Mouse (Mus musculus) kidney, postnatal 25 days (tissue): ENCODE results near the gene Prdx1.
"Not testable (repeated sequence)": the region's sequence is repeated elsewhere in the genome, so short reads cannot be mapped to it uniquely, and the experiment has no call there.

ENCODE experiments used
- DNase-seq, 2 experiments: peaks; one replicate each; pipeline ENCODE4 v3.0.0; 2021; ENCODE audit warnings: mixed read lengths in 2 of 2

Gene Prdx1

DNA sequence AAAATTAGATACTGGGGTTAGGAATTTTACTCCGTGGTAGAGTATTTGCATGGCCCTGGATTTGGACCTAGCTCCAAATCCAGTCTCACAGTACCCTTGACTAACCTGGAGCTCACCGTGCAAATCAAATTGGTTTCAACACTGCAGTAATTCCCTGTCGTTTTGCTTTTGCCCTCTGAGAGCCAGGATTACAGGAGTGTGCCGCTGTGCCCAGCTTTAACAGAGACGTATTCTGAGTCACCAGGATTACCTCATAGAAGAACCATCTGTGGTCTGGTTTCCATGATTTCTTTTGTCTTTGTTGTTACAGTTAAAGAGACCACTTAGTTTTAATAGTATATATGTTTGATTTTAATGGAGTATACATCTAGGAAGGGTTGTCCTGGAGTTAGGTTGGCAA lies 6.2 kb upstream of the Prdx1 start:
- no peak for DNase-seq

GRCm38 (mm10) chr4:116680521-116680920 lies 4.8 kb upstream of the Prdx1 start:
- DNase-seq = not testable (repeated sequence)

DNA sequence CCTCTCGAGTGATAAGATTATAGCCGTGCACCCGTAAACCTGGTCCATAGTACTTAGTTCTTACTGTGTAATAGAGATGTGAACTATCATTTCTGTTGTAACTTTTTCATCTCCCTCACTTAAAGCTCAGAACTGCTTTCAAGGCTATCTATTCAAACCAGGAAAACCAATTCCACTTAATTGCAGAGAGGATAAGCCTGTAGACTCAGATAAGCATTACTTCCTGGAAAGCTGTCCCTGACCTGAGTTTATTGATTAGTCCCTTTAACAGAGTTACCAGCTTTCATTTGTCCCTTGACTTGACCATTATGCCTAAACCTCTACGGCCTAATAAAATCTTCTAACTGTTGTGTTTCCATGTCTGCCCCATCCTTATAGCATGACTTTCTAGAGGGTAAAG lies 1.4 kb upstream of the Prdx1 start:
- no peak for DNase-seq

DNA sequence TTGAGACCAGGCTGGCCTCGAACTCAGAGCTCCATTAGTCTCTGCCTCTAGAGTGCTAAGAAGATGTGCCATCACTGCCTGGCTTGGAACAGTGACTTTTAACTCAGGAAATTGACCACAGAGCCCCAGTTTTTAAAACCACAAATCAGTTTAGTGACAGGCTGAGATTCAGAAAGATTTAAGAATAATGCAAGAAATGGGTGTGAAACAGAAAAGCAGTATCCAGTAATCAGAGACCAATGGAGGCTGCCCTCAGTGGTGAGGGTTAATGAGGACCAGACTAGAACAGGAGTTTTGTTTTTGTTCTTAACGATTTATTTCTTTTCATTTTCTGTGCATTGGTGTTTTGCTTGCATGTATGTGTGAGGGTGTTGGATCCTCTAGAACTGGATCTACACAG lies 679 bp upstream of the Prdx1 start:
- no peak for DNase-seq

DNA sequence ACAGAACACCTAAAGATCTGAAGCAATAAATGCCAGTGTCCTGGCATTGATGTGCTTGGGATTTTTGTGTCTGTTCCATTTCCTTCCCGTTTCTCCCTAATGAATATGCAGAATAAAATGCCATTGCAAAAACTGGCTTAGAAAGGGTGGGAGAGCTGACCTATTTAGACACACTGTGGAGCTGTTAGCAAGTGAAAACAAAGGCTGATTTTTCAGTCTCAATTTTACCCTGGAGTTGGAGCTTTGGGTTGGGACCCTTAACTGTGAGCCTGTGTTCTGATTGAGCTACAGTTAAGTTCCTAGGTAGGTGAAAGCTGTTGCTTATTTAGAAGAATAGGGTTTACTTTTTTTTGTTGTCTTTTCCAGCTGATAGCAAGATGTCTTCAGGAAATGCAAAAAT lies 1.7 kb downstream of the Prdx1 start:
- DNase-seq = no peak

- DNase-seq = peak; percentile 40 to 84
Measured at GRCm38 (mm10) chr4:116689309-116689876, 4.0 kb downstream of the Prdx1 start.

DNA sequence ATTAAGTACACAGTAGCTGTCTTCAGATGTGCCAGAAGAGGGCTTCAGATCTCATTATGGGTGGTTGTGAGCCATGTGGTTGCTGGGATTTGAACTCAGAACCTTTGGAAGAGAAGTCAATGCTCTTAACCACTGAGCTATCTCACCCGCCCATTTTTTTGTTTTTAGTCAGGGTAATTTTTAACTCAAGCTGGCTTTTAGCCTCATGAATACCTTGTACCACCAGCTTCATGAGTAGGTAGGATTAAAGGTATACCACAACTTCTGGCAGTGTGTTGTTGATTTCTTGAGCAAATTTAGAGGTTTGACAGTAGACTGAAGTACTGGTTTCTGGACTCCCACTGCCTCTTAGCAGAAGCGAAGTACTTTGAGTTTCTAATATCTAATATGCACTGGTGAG lies 6.8 kb downstream of the Prdx1 start:
- no peak for DNase-seq

DNA sequence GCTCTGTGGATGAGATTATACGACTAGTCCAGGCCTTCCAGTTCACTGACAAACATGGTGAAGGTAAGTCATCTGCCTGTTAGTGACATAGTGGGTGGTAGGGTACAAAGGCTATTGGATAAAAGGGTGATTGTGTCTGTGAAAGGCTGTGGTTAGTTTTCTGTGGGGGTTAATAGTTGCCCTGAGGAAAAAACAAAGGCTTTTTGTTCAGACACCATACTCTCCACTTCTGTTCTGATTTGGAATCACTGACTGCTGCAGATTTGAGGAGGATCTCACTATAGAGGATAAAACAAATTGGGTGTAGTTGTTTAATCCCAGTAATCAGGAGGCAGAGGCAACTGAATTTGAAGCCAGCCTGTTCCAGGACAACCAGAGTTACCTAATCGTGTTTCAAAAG lies 8.4 kb downstream of the Prdx1 start:
- no peak for DNase-seq

- DNase-seq = peak; percentile 60 to 67
Measured at GRCm38 (mm10) chr4:116698693-116699342, 13.5 kb downstream of the Prdx1 start.

DNA sequence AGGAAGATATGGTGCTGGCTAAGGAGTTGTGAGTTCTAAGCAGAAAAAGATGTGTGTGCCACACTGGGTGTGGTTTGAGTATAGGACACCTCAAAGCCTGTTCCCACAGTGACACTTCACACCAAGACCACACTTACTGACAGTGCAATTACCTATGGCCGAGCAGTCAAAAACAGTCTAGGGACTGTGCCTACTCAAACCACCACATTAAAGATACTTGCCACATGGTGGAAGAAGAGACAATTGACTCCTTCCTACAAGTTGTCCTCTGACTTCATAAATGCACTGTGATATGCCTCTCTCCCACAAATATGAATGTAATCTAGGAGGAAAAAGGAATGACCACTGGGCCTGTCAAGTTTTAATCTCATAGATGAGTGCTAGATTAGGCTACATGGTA lies 15.6 kb downstream of the Prdx1 start:
- DNase-seq = no peak

DNA sequence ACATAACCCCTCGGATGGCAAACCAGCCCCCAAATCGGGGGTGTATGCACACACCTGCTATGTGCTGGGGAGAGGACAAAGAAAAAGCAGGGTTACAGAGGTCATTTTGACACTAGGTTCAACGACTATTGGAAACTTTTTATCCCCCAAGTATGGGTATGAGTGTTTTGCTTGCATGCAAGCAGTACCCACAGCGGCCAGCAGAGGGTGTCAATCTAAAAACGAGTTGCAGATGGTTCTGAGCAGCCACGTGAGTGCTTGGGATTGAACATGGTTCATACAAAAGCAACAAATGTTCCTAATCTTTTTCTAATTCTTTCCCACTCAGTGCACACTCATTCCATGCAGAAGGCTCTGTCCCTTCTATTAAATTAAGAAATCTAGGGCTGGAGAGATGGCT lies 18.5 kb downstream of the Prdx1 start:
- DNase-seq = peak; percentile 80 to 88

DNA sequence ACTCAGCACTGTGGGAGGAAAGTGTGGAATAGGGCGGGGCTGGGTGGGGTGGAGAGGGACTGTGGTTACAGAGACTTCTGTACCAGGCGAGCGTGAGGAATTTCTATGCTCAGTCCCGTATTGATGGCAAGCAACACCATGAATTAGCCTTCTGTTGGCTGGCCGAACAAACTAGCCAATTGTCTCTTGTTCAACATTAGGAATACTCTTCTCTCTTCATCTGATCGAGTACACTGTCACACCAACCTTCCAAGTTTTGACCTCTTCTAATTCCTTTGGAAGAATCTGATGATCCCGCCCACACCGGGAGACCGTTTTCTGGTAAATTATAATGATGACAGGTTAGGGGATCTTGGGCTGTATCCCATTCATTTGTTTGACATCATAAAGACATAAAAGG lies 22.3 kb downstream of the Prdx1 start:
- no peak for DNase-seq

- DNase-seq = peak; percentile 91 to 97
Measured at GRCm38 (mm10) chr4:116708201-116708764, 22.9 kb downstream of the Prdx1 start, which contains the start of the genes Mmachc and Ccdc163. Gene Mmachc (minus strand): TSS chr4:116708406. Gene Ccdc163 (plus strand): TSS chr4:116708509.

- no peak for DNase-seq
Measured at GRCm38 (mm10) chr4:116708791-116709390, 23.5 kb downstream of the Prdx1 start.

DNA sequence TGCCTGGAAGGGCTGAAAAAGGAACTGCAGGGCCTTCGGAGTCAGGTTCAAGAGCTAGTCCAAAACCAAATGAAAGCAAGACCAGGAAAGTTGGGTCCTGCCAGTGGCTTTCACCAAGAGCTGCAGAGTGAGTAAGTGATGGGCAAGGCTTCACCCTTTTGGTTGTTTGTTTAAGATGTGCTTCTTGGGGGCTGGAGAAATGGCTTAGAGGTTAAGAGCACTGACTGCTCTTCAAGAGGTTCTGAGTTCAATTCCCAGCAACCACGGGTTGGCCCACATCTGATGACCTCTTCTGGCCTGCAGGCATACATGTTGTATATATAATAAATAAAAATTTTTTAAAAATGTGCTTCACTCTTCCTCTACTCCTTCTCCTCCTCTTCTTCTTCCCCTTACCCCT lies 24.8 kb downstream of the Prdx1 start:
- DNase-seq = no peak

- DNase-seq = no peak
Measured at GRCm38 (mm10) chr4:116712536-116712935, 27.2 kb downstream of the Prdx1 start.

DNA sequence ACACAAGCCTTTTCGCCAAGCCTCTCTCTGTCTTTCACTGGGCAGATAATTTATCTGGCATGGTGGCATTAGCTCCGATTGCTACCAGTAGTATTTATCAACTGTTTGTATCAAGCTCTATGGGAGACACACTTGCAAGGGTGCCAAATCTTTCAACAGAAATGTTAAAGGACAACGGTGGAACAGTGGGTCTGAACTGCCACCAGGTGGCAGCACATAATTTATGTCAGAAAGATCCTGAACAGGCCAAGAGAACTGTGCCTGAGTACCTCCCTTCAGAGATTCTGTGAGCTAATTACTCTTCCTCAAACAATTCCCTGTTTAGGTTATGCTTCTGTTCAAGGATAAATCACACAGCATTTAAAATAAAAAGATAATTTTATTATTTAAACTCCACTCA lies 34.1 kb downstream of the Prdx1 start:
- peak; percentile 75 to 78 for DNase-seq

DNA sequence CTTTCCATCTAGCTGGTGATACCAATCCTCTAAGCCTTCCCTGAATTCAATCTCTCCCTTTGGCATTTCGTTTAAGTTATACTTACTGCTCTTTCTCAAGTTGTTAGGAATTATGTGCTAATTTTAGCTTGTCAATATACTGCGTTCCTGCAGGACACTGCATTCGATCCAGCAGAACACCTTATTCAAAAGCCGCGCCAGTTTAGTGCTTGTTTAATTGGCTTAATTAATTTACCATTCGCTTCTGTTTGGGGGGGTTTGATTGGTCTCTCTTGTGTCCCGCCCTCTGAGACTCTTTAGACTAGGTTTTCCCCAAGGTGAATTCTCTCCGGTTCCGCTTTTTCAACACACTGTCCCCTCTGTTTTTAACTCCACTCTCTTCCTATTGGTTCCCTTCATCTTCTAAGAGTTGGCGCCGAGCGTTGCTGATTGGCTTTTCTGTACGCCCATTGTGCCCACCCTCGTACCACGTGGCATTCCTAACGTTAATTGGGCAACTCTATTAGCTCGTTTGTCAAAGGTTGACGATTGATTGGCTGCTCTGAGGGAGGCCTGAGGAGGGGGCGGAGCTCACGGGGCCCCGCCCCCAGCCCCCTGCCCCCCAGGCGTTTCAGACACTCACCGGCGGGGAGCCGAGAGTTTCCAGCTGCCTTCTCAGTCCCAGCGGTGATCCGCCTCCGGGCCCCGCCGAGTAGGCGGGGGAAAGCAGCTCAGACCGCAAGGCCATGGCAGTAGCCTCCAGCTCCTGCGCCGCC lies 35.2 kb downstream of the Prdx1 start, which contains the start of gene Tesk2:
Gene Tesk2, plus strand, starts transcription at position 606 of the 755 bp plus-strand sequence.
- DNase-seq = peak; percentile 97 to 98

DNA sequence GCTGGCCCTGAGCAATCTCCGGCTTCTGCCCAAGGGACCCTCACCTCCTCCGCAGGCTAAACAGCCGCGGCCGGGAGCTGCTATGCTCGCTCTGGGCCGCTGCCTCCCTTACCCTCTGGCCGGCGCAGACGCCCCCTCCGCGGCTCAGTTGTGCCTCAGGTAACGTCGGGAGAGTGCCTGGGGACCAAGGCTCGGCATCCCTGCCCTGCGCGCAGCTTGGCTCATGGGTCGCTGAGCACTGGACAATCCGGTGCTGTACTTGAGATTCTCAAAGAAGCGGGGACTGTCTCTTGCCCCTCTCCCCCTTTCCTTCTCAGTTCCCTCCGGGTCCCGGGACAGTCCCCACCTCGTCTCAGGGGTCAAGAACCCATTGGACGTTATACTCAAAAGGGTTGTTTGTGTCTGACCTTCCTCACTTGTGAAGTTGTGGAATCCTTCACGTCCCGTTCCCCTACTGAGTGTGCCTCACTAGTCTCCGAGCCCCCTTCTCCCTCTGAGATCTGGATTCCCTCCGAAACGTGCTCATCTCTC lies 35.8 kb downstream of the Prdx1 start:
- DNase-seq = no peak

GRCm38 (mm10) chr4:116722230-116722629 lies 36.9 kb downstream of the Prdx1 start:
- DNase-seq = no peak

- DNase-seq = no peak
Measured at GRCm38 (mm10) chr4:116725444-116725843, 40.1 kb downstream of the Prdx1 start.

DNA sequence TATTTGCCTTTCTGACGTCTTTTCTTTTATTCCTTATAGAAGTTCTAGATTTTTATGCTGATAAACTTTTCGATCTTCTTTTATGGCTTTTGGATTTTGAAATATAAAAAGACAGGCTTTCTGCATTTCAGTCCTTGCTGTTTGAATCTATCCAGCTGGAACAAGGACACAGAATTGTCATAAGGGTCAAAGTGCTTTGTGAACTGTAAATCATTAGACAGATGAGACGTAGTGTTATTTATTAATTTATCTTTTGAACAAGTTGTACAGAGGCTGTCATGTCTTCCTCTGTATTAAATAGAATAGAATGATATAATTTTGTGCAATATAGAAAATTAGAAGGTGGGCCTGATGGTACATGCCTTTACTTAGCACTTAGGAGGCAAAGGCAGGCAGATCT lies 42.1 kb downstream of the Prdx1 start:
- no peak for DNase-seq

DNA sequence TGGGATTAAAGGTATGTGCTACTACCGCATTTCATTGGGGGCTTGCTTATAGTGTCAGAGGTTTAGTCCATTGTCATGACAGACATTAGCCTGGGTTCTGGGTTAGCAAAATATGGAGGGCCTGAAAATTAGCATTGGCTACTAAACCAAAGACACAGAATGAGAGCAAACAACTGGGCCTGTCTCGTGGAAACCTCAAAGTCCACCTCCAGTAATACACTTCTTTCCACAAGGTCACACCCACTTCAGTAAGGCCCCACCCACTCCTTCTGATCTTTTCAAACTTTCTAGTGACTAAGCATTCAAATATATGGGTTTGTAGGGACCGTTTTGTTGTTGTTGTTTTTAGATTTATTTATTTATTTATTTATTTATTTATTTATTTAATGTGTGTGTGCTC lies 44.2 kb downstream of the Prdx1 start:
- DNase-seq = no peak
